Mouse (Mus musculus) layer of hippocampus, adult 18-20 months (tissue): ENCODE measurements at regions not wholly inside any gene's neighbourhood (a gene's known extent, or its start where the extent isn't known, plus 50 kb on each side); places are given as distances from the start of the nearest gene placed in this dataset.

Experiments
- DNase-seq, 2 experiments: peaks; one replicate each; pipeline ENCODE4 v3.0.0; 2022; ENCODE audit warnings: low spot score in 2 of 2

DNA sequence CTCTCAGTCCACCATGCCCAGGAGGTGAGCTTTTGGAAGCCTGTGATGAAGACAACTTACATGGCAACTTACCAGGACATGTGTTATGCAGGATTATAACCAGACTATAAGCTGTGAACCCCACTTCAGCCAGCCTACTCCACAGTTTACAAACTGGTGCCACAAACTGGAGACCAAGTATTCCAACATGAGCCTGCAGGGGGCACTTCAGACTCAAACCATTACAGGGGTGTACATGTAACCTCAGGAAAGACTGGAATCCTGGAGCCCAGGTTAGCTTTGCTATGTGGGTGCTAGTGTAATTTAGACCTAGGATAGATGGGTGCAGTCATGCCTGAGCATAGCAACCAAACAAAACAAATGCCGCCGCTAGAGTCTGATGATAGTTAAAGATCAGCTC lies 124.0 kb upstream of the Lyplal1 start:
- DNase-seq = peak in 1 of 2 experiments; percentile 63

DNA sequence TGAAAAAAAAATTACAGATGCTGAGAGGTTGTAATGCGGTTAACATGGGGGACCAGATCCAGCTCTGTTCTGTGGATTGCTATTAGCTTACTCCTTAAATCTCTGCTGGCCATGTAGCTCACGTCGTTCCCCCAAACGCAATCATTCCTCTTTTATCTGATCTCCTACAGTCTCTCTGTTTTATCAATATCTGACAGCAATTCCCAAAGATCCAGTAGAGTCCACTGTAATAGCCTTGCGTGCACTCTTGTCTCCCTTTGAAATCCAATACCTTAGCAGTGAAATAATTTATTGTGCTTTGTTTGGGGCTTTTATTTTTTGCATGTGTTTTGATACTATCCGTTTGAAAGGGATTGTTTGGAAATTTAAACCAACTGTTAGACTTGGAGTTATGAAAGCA lies 120.4 kb upstream of the Lyplal1 start:
- DNase-seq = no peak

DNA sequence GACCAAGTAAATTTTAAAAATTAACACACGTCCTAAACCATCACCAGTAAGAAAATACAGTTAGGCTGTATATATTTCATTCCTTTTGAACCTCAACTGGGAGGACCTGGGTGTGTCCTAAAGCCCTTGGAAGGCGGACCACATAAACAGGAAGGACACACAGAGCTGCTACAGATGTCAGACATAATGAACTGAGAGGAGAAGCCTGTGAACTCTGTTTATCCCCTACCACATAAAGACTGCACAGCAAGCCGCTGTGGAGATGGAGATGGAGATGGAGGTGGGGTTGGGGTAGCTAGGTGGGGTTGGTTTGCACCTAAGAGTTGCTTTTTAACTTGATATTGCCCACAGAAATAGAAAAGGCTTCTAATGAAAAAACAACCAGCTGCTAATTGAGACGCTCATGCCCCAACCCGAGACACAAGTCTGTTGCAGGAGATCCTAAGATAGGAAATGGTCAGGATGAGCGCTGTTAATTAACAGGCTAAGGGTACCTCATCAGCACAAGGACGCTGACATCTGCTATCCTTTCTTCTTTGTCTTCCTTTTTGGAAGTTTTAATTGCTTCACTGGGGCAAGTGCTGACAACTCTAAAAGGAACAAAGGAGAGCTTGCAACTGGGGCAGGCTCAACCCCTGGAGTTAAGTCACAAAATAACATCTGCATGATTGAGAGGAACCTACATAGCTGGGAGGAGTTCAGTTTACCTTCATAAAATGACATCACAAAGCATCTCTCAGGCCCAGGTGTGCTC lies 119.3 kb upstream of the Lyplal1 start:
- DNase-seq = no peak

DNA sequence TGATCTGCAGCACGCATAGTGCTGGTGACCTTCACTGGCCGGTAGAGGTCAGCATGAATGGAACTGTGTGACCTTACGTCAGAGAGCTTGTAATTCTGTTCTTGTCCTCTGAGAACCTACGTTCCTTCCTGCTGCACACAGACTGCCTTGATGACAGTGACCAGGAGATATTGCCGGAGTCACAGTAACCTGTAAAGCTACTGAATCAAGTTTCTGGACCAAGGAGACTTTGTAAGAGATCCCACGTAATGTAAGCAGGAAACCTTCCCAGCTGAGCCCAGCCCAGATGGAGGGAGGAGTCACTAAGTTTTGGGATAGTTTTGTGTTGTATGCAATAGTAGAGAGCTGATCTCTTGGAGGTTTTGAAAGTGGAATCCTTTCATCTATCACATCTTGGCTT lies 117.4 kb upstream of the Lyplal1 start:
- DNase-seq = no peak

DNA sequence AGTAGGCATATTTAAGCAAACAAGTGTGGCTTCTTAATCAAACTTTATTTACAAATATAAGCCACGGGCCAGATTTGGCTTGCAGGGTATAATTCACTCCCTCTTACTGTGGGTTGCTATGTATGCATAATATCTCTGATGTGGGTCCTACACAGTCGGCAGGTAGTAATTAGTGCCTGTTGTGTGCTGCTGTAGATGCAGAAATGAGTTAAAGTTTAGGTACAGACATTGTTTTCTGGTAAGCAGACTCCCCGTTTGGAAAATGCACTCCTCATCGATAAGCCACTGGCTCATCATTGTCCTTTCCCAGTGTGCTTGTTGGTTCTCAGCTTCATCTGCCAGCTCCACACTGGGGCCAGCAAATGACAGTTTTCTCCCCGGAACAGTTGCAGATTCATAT lies 113.4 kb upstream of the Lyplal1 start:
- DNase-seq = peak in 1 of 2 experiments; percentile 10

DNA sequence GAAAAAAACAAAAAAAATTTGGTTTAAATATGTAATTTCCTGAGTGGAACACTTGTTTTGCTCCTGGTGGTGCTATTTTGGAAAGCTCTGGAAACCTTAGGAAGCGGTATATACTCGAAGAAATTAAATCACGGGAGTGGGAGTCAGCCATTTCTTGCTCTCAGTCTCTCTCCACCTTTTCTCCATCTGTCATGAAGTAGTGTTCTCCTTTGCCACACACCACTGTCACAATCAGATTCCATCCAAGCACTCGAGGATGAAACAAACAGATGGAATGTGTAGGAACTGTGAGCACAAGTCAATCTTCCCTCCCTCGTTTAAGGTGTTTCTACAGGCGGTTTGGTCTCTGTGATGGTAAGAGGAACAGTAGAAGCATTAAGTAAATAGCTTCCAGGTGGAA lies 112.7 kb upstream of the Lyplal1 start:
- DNase-seq = no peak

DNA sequence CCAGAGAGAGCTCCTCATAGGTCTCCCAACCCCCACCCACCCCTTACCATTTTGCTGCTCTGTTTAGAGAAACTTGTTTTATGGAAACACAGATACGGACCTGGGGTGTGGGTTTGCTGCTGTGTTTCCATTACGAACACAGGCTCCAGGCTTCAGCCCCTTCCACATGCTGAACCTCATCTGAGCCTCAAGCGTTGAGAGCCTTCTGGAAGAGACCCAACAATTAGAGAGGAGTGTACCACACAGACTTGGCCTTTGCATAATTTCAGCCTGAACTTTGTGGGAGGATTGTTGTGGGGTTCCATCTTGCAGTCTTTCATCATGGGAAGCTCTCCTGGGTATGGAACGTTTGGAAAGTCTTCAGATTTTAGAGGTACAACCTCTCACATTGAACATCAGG lies 111.3 kb upstream of the Lyplal1 start:
- no peak for DNase-seq

DNA sequence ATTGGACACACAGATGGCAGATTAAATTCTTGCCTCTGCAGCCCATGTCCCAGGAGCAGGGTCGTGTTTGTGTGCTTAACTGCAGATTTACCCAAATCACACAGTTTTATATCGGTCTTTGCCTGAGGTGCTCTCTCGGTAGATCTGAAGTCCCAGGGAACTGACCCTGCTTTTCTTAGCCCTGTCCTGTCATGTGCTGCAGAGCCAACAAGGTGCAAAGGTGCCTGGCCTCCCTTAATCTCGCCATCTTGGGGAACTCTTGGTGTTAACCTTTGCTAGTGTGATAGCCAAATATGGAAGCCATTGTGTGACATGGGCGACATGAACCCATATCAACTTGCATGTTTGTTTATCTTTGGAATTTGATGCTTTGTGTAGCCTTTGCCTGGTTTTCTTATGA lies 107.1 kb upstream of the Lyplal1 start:
- no peak for DNase-seq

DNA sequence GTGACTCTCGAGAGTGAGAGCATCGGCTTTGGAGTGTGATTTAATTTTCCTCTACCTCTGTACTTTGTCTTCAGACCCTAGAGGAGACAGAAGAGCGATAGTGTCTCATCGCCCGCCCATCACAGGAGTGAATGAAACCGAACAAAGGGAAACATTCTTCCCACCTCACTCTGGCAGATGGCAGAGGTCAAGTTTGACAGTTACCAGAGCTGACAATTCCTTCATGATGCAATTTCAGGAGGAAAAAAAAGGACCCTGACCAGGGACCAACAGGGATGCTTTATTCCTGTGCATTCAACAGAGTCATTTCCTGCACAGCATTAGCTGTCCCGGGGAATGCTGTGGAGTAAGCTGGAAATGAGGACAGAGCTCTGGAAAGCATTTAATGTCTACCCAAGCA lies 106.3 kb upstream of the Lyplal1 start:
- no peak for DNase-seq

DNA sequence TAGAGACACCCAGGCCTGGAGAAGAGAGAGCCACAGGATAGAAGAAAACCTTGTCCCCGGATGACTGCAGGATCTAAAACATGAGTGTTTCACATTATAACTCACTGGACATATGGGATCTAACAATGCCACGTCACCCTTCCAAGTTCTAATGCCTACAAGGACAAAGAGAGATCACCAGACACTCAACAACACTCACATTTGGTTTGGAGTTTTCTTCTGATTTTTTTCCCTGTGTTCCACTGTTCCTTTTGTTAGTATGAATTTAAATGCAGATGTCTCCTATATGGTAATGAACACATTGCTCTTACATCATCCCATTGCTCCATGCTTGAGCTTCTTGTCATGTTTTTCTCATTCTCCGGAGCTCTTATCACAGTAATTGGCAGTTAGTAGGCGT lies 101.9 kb upstream of the Lyplal1 start:
- DNase-seq = no peak

DNA sequence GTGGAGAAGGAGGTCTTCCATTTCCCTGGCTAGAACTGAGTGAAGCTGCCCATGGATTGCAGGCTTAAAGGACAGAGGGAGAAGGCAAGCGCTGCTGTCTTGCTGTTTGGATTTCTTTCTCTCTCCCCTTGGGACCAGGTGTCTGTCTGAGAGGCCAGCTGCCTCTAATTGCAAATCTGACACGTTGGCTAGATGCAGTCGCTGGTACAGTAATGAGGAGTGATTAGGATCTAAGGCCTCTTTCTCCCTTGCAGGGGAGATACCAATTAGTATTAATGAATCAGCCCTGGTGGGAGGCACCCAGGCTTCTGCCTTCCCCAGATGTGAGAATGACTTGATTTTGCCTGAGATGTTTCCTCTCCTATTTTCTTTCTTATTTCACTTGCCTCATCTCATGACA lies 100.1 kb upstream of the Lyplal1 start:
- DNase-seq = no peak

DNA sequence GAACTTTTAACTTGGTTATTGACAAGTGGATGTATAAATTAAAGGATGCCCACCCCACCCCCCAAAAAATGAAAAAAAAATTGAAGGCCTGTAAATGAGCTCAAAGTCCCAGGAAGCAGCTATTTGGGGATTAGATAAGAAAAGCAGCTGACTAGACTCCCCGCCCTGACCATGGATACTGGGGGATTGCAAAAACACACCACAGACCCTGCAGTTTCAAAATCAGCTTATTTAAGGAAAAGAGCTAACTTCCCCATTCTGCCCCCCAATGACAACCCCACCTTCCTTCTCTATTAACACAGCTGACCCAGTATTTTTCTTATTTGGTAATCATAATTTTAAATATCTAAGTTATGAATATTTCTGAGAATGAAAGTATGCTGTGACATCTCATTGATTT lies 87.0 kb upstream of the Lyplal1 start:
- no peak for DNase-seq

DNA sequence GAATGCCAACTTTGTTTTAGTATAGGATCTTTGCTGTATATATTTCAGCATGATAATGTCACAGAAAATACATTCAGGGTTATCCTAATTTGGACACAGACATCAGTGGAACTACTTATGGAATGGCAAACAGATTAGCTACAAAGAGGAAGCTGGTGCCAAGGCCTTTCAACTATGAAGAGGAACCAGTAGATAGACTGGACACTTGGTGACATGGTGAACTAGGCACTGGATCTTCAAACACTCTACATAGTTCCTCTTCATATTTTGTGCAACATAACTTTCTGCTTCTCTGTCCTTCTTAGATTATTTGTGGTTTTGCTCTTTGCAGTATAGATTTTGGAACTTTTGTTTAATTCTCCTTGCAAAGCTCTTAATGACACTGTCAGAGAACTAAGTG lies 85.4 kb upstream of the Lyplal1 start:
- DNase-seq = no peak

DNA sequence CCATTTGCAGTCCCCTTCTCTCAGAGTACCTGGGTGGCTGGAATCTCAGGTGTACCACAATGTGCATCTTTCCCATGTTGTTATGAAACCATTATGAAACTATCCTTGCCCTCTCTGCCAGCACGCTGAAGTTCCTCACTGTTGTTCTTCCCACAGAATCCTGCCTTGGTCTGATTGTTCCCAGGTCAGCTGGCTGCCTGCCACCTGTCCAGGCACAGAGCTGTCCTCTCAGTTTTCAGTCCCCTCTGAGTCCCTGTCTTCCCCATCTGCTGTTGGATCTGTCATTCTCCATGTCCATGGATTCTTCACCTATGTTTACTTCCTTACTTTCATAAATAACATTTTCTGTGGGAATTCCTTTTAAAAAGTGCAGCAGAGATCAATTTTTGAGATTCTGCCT lies 81.3 kb upstream of the Lyplal1 start:
- DNase-seq = no peak

DNA sequence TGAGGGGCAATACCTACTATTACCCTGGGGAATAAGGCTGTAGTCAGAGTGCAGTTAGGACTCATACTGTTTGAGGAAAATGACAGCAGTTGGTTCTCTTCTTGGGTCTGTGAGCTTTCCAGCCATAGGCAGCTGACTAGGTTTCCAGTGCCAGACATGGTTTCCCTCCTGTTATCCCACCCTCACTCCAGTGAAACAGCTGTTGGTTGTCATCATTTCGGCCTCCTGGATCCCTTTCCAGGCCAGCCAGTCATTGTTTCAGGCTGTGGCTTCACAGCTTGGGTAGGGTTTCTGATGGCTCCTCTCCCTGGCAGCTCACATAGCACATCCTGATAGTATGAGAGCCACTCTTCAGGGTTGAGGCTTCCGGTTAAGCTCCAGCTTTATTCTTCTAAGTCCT lies 79.9 kb upstream of the Lyplal1 start:
- no peak for DNase-seq

DNA sequence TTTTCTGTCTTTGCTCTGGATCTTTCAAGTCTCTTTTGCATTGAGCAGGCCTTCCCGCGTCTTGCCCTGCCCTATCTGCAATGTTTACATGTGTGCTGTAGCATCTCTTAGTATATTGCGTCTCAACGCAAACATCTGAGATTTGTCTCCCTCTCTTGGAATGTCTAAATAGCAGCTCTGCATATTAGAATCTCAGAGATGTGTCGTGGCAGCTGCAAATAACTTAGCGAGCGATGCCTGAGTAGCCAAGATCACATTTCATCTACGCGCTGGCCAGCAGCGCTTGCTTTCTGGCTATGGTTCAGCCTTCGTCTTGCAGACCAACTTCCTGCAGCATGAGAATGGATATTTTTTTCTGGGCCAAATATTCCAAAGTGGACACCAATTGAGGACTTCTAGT lies 72.3 kb upstream of the Lyplal1 start:
- no peak for DNase-seq

DNA sequence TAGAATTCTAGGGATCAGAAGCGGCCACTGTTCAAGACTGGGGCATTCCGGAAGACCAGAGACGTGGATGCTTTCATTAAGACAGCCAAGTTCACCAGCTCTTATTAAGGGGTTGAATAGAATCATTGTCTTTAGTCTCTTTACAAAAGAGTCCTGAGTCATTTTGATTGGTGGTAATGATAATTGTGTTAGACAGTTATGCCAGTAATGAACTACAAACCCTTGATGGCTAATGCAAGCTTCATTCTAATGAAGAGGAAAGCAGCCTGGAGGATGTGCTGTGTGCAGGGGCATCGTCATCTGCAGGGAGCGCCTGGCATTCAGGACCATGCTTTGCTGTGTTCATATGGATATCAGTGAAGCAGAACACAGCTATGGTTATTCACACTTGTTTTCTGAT lies 70.3 kb upstream of the Lyplal1 start:
- DNase-seq = no peak

DNA sequence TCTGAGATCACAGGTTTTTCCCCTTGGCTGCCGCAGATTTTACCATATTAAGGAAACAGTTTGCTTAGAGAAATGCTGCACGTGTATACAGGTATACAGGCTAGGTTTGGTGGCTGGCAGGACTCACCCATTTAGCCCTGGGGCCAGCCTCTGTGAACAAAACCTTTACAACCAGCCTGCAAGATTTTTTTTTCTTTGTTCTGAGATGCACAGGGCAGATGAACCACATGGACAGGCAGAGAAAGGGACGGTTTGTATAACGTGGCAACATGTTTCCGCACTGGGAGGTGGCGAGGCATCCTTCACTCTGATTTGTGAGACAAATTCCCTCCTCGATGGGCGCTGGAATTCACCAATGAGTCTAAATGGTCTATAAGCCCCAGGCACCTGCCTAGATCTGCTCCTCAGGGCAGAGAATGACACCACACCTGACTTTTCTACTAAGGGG lies 66.1 kb upstream of the Lyplal1 start:
- DNase-seq = no peak

DNA sequence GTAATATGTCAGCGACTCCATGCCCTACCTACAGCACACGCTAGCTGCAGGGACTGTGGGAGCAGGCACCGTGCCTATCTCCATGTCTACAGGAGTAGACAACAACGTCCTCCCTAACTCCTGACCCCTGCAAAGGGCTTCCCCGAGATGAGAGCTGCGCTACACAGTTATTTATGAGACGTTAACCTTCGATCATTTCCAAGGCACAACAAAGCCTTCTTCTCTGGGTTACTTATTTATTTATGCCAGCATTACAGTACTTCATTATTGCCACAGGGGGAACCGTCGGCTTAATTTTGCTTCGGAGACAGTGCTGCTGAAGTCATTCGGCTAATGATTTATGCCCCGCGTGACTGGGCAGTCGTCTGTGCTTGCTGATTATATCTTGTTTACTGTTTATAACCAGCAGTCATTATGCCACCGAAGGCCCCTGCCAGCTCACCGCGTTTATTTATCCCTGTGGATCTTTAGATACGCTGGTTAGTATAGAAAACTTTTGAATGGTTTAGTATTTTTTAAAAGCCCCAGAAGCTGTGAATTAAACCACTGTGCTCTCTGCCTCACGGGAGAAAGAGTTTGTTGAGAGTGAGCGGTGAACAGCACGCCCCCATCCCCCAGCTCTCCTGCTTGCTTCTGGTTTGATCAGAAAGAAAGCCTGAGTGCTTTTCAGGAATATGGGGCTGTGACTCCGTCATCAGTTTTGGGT lies 65.5 kb upstream of the Lyplal1 start:
- peak; percentile 31 to 73 for DNase-seq

DNA sequence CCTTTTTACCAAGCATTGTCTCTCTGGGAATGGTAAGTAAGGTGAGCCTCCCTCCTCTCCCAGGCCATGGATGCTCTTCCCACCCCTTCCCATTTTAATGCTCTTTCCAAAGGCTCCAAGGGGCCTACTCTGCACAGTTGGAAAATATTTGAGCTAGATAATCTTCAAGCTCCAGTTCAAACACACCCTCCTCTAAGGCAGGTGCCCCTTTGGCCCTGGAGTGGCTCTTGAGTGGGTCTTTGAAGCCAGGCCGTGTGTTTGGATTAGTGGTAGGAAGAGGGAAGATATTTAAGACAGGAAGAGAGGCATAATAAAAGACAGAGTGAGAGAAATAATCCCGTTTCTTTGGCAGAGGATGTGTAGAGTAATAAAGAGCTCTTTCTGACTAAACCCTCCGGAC lies 59.9 kb upstream of the Lyplal1 start:
- DNase-seq = no peak

DNA sequence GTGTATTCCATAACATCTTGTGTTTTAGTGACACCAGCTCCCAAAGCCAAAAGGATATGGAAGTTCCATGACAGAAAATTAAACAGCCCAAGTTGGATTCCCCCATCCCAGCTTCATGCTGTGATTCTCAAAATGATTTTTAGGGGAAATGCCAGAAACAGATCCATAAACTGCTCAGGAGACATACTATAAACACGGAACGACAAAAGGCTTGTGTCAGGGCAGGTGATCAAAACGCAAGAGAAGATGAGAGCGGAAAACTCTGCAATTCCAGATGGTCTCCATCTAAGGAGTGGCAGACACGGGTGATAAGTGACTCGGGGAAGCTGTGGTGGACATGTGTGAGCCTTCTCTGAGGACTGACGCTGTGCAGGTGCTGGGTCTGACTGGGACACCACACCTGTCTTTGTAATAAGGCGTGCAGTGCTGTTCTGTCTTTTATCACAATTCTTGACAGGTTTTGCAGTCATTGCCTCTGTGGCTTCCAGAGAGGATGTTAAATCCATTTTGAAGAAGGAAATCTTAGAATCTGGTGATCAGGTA lies 56.4 kb upstream of the Lyplal1 start:
- DNase-seq = no peak

DNA sequence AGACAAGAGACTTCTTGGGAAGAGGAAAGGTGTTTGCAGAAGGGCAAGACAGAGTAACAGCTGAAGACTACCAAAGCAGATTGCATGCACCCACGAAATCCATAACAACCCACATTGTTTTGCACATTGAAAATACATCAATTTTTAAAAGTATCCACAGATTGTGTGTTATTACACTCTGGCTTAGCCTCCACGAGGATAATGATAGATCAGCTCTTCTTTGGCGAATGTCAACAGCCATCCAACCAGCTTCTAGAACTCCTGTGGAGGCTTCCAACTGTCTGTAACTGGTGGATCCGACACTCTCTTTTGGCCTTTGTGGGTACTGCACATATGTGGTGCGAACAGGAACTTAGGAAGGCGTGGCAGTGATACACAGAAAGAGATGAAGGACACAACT lies 54.6 kb upstream of the Lyplal1 start:
- peak in 1 of 2 experiments; percentile 67 for DNase-seq
